Mouse (Mus musculus) ES-Bruce4 (cell line): Measurements from ENCODE around the gene Dhcr24. TPM values are rescaled to one million over a fixed set of nuclear protein-coding genes. Genes with fewer than 3 reads are reported as not detected.
A peak's percentile ranks its signal among the peaks of the same experiment; 100 is the strongest.

ENCODE experiments used
- H3K27ac ChIP-seq: 2 replicates; pipeline ENCODE4 v1.5.1; 2012; ENCODE audit warnings: low read length, inconsistent platforms; ENCODE audit not compliant: insufficient read depth
- H3K27me3 ChIP-seq: 2 replicates; pipeline ENCODE4 v1.6.1; 2012; ENCODE audit warnings: mild to moderate bottlenecking, low read length, inconsistent platforms; ENCODE audit not compliant: control insufficient read depth, poor library complexity, insufficient read depth, severe bottlenecking
- H3K36me3 ChIP-seq: 2 replicates; pipeline ENCODE4 v1.6.1; 2012; ENCODE audit warnings: inconsistent platforms, mild to moderate bottlenecking, low read length, moderate library complexity; ENCODE audit not compliant: control insufficient read depth, poor library complexity, insufficient read depth, severe bottlenecking
- H3K4me1 ChIP-seq: one replicate; pipeline ENCODE4 v1.8.1; 2011; ENCODE audit warnings: low read length; ENCODE audit not compliant: control insufficient read depth, insufficient read depth
- H3K4me3 ChIP-seq: 2 replicates; pipeline ENCODE4 v1.5.1; 2011; ENCODE audit warnings: low read depth, mild to moderate bottlenecking, low read length
- H3K9ac ChIP-seq: 2 replicates; pipeline ENCODE4 v1.6.1; 2012; ENCODE audit warnings: low read depth, mild to moderate bottlenecking, inconsistent platforms; ENCODE audit not compliant: poor library complexity, severe bottlenecking
- H3K9me3 ChIP-seq: replicated peaks from 2 replicates; pipeline ENCODE4 v1.6.1; 2012; ENCODE audit warnings: mild to moderate bottlenecking, low read length, inconsistent platforms; ENCODE audit not compliant: control insufficient read depth, poor library complexity, insufficient read depth, severe bottlenecking
- CTCF ChIP-seq: IDR thresholded peaks from one replicate; pipeline ENCODE4 v1.8.1; 2011; ENCODE audit warnings: low read depth, low read length
- EP300 ChIP-seq: IDR thresholded peaks from 2 replicates; pipeline ENCODE4 v1.6.1; 2011; ENCODE audit warnings: low read depth, low read length; ENCODE audit not compliant: insufficient read depth
- POLR2A ChIP-seq: IDR thresholded peaks from one replicate; pipeline ENCODE4 v1.8.1; 2011; ENCODE audit warnings: low read length; ENCODE audit not compliant: insufficient read depth
- polyA plus RNA-seq: library from polyadenylated mRNA; stranded (reverse); fragments of >200 nt; gene quantifications from 2 replicates; pipeline ENCODE4 v1.2.4, GENCODE M21; 2011; ENCODE audit warnings: low read depth; ENCODE audit not compliant: missing spikeins, insufficient read depth, insufficient read length

Gene Dhcr24
- polyA plus RNA-seq, 1 experiment: 77.5 TPM

DNA sequence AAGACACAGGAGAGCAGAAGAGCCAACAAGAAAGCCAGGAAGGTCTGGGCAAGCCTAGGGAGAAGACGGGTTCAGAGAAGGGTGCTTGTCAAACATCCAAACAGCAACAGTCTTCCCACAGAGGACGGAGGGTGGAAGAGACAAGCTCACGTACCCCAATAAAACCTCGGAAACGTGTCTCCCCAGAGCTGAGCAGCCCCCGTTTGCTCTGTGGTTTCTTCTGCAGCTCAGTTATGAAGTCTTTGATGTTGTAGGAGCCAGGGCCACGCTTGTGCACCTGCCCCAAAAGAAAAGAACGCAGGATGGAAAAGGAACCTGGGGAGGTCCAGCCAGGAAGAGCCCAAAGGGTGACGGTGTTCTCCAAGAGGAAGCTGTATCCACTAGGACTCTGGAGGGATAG, 54.0 kb downstream of the Dhcr24 start:
- Histone ChIP-seq H3K27me3 (no peaks in the 10 kb centered on the region), H3K4me3 (peak overlapping the region; percentile 72), H3K9ac (peak overlapping the region; percentile 69), H3K4me1 (no peaks in the 10 kb centered on the region), H3K36me3 (no peaks in the 10 kb centered on the region), H3K27ac (no peak overlapping the region), H3K9me3 (no peaks in the 10 kb centered on the region)
- no peak for TF ChIP-seq POLR2A
- no peak for TF ChIP-seq CTCF
- no peak for TF ChIP-seq EP300

DNA sequence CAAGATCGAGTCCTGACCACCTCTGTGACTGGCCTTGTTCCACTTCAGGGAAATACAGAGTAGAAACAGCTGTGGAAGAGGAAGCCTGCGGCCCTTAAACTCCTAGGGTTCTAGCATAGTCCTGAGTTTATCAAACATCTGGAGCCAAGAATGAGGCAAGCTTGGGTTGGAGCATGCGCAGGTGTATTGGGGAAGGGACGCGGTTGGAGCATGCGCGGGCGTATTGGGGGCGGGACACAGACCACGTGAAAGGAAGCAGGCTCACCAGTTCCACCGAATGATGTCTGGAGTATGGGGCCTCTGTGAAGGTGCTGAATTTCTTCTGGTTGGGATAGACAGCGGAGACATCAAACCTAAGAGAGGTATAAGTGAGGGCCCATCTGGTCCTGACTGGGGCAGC, 54.8 kb downstream of the Dhcr24 start:
- Histone ChIP-seq H3K27me3 (no peaks in the 10 kb centered on the region), H3K9me3 (no peaks in the 10 kb centered on the region), H3K4me3 (peak overlapping the region; percentile 72), H3K36me3 (no peaks in the 10 kb centered on the region), H3K9ac (peak overlapping the region; percentile 69), H3K27ac (no peak overlapping the region), H3K4me1 (no peaks in the 10 kb centered on the region)
- peak; percentile 38 for TF ChIP-seq POLR2A
- no peak for TF ChIP-seq EP300

DNA sequence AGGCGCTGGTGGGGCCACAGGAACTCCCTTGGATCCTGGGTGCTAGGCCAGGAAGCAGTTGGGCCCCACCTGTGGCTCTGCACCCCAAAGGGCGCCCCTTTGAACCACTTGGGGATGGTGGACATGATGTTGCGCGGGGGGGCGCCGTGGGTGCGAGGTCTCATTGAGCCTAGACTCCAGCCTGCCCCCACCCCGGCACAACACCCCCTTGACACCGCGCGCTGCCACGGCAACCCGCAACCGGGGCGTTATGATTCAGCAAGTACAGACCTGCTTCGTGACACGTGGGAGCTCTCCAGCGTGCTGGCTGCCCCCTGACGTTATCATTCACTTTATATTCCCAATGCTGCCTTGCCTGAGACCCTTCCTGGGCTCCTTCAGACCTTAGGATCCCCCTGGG, 56.2 kb downstream of the Dhcr24 start, which contains the start of gene Lexm:
Lexm (minus strand) TSS at position 186 of the 400 bp plus-strand sequence.
- H3K9me3 ChIP-seq: no peaks in the 10 kb centered on the region
- H3K27ac ChIP-seq: no peak within 1 kb of the TSS
- no peaks in the 10 kb centered on the region for H3K27me3 ChIP-seq
- H3K36me3 ChIP-seq: no peaks in the 10 kb centered on the region
- TF ChIP-seq POLR2A (no peak), CTCF (no peak), EP300 (no peak)
- peaks cover 2% of the 10 kb centered on the region for H3K4me1 ChIP-seq
- peak within 1 kb of the TSS; percentile 69 for H3K9ac ChIP-seq
- H3K4me3 ChIP-seq: peak within 1 kb of the TSS; percentile 8; the same call in 1 of the 2 replicates

DNA sequence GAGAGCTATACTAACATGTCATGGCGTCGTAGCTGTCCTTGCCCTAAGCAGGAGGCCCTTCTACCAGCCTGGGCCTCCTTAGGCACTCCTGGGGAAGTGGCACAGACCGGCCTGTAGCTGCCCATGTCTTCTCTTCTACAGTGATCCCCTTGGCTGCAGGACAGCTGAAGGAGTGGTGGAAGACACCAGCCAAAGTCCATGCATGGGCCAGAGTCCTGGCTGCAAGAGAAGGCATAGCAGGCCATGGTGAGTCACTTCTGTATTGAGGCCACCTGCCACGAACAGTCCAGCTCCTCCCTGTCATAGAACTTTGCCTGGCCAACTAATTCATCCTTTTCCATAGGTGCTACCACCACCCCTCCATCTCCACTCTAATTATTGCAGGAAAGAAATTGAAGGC, 58.1 kb downstream of the Dhcr24 start:
- Histone ChIP-seq H3K9ac (no peak overlapping the region), H3K4me1 (peaks cover 2% of the 10 kb centered on the region), H3K9me3 (no peaks in the 10 kb centered on the region), H3K27me3 (no peaks in the 10 kb centered on the region), H3K27ac (no peak overlapping the region), H3K4me3 (no peak overlapping the region), H3K36me3 (no peaks in the 10 kb centered on the region)
- TF ChIP-seq POLR2A (no peak), EP300 (no peak), CTCF (no peak)

DNA sequence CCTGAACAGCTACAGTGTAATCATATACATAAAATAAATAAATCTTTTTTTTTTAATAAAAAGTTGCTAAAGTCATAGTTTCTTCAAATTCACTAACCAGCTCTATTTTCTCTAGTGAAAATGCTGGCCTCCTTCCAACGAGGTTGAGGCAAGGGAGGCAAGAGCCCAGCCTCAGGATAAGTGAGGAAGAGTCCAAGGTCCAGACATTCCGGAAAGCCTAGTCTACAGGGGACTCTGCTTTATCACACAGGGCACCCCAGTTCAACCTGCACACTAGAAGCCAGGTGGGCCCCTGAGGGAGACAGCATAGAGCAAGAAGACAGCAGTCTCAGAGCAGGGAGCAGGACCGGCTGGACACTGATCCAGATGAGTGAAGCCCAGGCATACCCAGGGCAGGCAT, 60.6 kb downstream of the Dhcr24 start:
- Histone ChIP-seq H3K4me3 (no peak overlapping the region), H3K27ac (no peak overlapping the region), H3K4me1 (peaks cover 2% of the 10 kb centered on the region), H3K36me3 (no peaks in the 10 kb centered on the region), H3K9me3 (no peaks in the 10 kb centered on the region), H3K9ac (no peak overlapping the region), H3K27me3 (no peaks in the 10 kb centered on the region)
- TF ChIP-seq CTCF (no peak), POLR2A (no peak), EP300 (no peak)

DNA sequence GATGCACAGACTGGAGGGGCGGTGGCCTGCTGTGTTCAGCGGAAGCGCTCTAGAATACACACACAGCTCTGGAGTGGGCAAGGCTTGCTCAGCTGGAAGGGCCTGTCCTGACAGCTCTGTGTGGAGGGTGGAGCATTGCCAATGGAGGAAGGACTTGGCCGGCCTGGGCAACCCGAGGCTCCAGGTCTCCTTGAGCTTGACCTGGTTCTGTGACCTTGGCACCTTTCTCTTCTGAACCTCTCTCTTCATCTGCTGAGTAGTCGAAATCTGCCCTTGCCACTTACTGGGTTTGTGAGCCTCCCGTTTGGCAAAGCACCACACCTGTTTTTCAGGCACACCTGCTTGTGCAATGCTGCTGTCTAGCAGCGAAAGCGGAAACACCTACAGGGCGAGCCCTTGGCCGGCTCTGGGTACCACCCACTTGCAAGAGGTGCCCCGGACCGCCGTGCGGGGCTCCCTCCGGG, 61.2 kb downstream of the Dhcr24 start, which contains the start of gene Ttc22:
Ttc22 (plus strand) TSS at position 403 of the 464 bp plus-strand sequence.
- Histone ChIP-seq H3K9ac (peak within 1 kb of the TSS; percentile 51), H3K4me1 (peaks cover 2% of the 10 kb centered on the region), H3K36me3 (no peaks in the 10 kb centered on the region), H3K27ac (no peak within 1 kb of the TSS), H3K9me3 (no peaks in the 10 kb centered on the region), H3K4me3 (peak within 1 kb of the TSS; percentile 61), H3K27me3 (no peaks in the 10 kb centered on the region)
- TF ChIP-seq POLR2A (no peak), EP300 (0 out of 2 replicates have a peak, but pooled peaks have one; percentile 27)
